Mouse (Mus musculus) heart, postnatal 0 days (tissue): ENCODE data around the gene Cdkn1a.

ENCODE experiments used
- CTCF ChIP-seq: IDR thresholded peaks from 2 replicates; pipeline ENCODE4 v1.5.1; 2016; ENCODE audit warnings: antibody characterized with exemption, control low read depth, low read depth
- EP300 ChIP-seq: IDR thresholded peaks from 2 replicates; pipeline ENCODE4 v1.6.1; 2016; ENCODE audit warnings: antibody characterized with exemption, low read depth

- no peak for TF ChIP-seq CTCF
- no peak for TF ChIP-seq EP300
These were observed 5.5 kb downstream of the Cdkn1a start for GRCm38 (mm10) chr17:29096245-29096644.
